Mouse (Mus musculus): ENCODE measurements around the gene Tsga10ip.
A peak's percentile ranks its signal among the peaks of the same experiment; 100 is the strongest.
"Not testable (repeated sequence)": the region's sequence is repeated elsewhere in the genome, so short reads cannot be mapped to it uniquely, and the experiment has no call there.

Gene Tsga10ip

DNA sequence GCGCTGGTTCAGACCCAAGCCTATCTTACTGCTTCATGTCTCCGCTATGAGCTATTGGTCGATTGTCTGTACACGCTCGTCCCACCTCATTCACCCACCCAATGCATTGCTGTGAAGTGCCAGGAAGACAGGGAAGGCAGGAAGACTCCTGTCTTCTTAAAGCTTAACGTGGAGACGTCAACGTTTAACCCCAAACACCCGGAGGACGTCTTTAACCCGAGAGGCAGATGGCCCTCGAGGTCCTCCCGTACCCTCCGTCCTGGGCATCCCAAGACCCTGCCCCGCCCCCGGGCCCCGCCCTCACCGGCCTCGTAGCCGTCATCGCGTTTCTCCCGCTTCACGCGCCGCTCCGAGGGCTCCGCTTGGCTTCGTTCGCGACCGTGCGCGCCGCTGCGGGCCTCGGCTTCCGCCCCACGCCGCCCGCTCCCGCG is 14.3 kb downstream of the Tsga10ip start:
- DNase-seq: no peak

GRCm38 (mm10) chr19:5384715-5385114 is 17.6 kb downstream of the Tsga10ip start:
- DNase-seq: no peak

DNA sequence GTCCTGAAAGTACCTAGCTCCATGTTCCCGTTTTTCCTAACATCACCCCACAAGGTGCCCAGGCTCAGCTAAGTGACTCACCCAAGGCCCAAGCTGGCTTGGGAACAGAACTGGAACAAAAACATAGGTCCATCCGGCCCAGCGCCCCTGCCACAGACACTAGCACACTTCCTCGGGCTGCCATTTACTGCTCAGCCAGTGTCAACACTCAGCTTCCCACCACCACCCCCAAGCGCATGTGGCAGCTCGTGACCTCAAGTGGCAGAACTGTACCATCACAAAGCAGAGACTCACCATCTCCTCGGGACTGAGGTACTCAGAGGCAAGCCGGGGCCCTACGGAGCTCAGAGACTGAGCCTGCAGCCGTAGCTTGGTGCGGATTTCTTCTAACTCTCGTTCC is 19.0 kb downstream of the Tsga10ip start:
- DNase-seq: no peak

DNA sequence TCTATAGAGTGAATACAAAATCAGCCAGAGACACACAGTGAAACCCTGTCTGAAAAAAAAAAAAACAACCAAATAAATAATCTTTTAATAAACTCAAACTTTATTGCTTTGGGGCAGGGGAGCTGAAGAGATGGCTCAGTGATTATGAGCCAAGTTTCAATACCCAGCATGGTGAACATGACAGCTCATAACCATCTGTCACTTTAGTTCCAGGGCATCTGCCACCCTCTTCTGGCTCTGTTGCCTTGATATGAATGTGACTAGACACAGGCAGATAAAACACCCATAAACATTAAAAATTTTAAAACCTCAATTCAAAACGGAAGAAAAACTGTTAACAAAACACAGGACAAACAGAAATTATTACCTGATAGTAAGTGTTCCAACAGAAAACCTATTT is 24.9 kb downstream of the Tsga10ip start:
- peak; percentile 86 for DNase-seq

- DNase-seq: no peak
Observed at GRCm38 (mm10) chr19:5374748-5375147, 27.6 kb downstream of the Tsga10ip start.

GRCm38 (mm10) chr19:5374177-5374576 is 28.1 kb downstream of the Tsga10ip start:
- no peak for DNase-seq

GRCm38 (mm10) chr19:5372724-5373123 is 29.6 kb downstream of the Tsga10ip start:
- no peak for DNase-seq

GRCm38 (mm10) chr19:5370932-5371331 is 31.4 kb downstream of the Tsga10ip start:
- no peak for DNase-seq

DNA sequence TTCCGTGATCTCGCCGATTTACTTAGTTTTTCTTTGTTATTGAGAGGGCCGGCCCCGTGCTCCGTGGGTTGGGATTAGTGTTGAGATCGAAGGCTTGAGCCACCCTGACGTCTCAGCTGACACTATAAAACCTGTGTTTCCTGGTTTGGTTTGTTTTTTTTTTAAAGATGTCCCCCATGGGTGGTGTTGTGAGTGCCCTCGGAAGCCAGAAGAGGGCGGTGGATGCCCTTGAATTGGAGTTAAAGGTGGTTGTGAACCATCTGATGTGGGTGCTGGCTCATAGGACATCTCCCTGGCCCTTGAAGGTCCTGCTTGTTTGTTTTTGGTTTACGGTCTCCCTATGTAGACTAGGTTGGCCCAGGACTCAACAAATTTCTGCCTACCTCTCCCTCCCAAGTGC is 34.9 kb downstream of the Tsga10ip start:
- DNase-seq: no peak

- DNase-seq: no peak
Observed at GRCm38 (mm10) chr19:5367053-5367359, 35.3 kb downstream of the Tsga10ip start, which contains the start of gene Banf1. Gene Banf1 (minus strand): TSS chr19:5367168.

DNA sequence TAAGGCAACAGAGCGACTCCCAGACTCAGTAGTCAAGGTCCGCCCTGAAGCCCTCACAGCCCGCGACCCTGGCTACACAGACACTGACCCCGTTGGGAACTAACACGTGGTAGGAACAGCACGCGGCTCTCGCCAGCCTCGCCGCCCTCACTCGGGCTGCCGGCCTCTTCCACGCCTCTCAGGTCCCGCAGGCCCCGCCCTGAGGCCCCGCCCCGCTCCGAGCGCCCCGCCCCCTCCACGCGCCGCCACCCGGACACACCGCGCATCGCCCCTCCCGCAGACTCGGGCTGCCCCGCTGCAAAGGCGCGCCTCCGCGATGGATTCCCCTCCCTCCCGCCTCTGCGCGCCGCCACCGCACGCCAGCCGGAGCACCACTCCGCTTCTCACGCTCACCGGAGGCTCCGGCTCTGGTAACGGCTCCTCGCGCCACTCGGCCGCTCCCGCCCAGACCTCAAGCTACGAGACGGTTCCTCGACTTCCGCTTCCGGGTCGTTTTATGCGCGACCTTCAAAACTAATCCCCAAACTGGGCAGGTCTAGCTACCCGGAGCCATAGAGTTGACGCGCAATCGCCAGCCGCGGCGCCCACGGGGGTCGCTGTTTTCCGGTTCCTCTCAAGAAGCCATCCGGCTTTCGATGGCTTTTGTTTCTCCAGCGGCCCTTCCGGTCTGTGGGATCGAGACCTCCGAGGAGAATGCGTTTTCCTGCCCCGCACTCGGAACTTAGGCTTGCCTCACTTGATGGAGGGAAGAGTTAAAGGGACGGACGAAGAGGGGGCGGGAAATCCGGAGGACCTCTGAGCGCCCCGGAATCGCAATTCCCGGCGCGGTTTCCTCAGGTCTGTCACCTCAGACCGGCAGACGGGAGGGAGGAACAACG is 35.9 kb downstream of the Tsga10ip start, which contains the start of gene Eif1ad:
Gene Eif1ad (plus strand): TSS at position 567 of the 878 bp plus-strand sequence.
- peak; percentile 96 for DNase-seq

DNA sequence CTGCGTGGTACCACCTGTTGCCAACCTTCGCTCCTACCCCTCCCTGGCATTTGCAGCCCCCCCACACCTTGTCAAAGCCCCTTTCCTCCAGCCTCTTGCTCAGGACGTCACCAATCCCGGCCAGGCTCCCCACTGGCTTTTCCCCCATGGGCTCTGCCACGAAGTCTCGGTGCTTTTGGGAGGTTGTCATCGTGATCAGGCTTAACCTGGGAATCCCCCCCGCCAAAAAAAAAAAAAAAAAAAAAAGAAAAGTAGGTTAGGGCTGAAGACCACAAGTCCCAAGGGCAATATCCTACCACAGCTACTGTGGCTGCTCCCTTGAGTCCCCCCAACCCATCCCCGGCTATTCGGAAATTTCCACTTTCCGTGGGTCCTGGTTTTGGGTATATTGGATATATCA is 36.6 kb downstream of the Tsga10ip start:
- DNase-seq: no peak

GRCm38 (mm10) chr19:5364124-5364523 is 38.2 kb downstream of the Tsga10ip start:
- no peak for DNase-seq

GRCm38 (mm10) chr19:5362186-5362585 is 40.1 kb downstream of the Tsga10ip start:
- DNase-seq: no peak

DNA sequence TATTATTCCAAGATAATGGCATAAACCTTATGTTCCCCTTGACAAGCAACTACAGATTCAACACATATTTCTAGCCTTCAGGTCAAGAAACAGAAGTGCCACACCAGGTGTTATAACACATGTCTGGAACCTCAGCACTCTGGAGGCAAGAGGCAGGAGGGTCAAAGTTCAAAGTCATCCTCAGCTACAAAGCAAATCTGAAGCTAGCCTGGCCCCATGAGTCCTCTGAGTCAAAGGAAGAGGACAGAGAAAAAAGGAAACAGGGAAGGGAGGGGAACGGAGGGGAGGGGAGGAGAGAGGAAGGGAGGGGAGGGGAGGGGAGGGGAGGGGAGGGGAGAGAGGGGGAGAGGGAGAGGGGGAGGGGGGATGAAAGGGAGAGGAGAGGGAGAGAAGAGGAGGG is 46.2 kb downstream of the Tsga10ip start:
- no peak for DNase-seq

DNA sequence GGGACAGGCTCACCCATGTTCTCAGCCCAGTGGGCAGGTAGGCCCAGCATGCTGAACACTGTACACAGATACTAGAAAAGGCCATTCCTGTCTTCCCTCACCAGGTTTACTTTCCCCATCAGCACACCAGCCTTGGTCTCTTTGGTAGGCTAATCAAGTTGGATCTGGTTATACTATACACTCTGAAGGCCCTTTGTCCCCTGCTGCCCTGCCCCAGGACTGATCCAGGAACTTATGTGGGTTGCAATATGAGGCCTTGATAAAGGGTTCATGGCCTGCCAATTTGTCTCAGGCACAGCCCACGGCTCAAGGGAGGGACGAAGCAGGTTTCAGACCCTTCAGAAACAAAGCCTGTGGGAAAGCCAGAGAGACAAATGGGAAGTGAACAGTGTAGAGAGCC is 48.7 kb downstream of the Tsga10ip start:
- no peak for DNase-seq

GRCm38 (mm10) chr19:5349502-5349873 is 52.8 kb downstream of the Tsga10ip start, which contains the start of gene Cst6:
Gene Cst6 (minus strand): TSS chr19:5349574.
- DNase-seq: not testable (repeated sequence)

DNA sequence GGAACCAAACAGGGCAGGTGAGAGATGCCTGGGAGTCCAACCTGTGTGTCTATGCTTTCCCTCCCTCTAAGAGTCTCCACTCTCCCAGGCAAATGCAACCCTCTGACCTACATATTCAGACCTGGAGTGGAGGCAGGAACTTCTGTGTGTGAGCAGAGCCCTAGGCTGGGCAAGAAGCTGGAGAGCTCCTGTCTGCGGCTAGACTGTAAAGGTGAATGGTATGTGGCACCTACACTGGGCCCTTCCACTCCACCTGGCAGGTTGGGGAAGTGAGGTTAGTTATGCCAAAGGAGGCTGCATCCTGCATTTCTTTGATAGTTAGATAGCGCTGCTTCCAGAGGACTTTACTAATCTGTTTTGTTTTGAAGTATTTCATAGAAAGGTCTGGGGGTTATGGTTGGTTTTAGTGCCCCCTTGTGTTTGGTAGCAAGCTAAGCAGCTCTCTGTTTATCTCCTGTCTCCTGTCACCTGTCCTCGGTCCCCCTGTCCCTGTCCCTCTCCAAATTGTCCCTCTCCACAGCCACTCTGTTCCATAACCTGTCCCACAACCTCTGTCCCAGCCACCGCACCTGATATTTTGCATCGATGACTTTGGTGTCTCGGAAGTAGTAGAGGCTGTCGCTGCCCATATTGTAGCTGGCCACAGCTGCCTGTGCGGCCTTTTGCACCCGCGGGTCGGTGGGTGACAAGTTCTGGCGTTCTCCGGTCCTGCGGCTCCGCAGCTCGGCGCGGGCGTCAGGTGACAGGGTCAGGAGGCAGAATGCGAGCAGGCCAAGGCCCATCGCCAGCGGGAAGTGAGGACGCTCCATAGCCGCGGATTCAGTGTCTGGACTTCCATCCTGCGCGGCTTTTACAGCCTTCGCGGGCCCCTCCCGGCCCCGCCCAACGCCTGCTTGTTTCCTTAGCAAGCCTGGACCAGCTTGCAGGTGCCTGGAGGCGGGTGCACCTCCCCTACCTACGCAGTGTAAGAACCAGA is 53.5 kb downstream of the Tsga10ip start:
- DNase-seq: no peak

DNA sequence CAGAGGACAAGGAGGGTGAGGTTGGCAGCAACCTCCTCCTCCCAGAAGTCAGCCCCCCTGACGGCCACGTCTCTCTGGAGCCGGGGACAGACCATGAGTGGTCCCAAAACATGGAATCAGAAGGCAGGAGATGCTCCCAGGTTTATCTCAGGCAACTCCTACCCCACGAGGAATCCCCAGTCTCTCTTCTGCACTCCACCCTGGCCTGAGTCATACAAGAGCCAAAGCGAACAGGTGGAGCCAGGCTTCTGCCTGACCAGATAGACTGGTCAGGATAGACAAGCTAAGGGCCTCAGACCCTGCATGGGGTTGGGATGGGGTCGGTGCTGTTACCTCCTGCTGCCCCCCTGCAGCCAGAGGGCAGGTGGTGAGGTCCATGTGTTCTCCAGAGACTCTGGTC is 54.3 kb downstream of the Tsga10ip start:
- DNase-seq: no peak

- no peak for DNase-seq
Observed at GRCm38 (mm10) chr19:5345297-5346131, 56.8 kb downstream of the Tsga10ip start.

GRCm38 (mm10) chr19:5341360-5341759 is 61.0 kb downstream of the Tsga10ip start:
- DNase-seq: no peak
